Mouse (Mus musculus): ENCODE results near the gene Thada. TPM values are rescaled to one million over a fixed set of nuclear protein-coding genes. Genes with fewer than 3 reads are reported as not detected.

Gene Thada
- total and polyA plus RNA-seq, 3 experiments, result 17.3 to 26.7 (median 22.2) TPM

- peaks cover 0 to 75% of the 10 kb centered on the region in 2 experiments for H3K36me3 ChIP-seq (replicated peaks in 1 of 2; ENCODE audit: control insufficient read depth in 1 of 2, insufficient read depth in 1 of 2, low read length in 1 of 2)
- H3K27me3 ChIP-seq (replicated peaks), result no peaks in the 10 kb centered on the region
- no peaks in the 10 kb centered on the region for H3K79me2 ChIP-seq (replicated peaks; ENCODE audit: control insufficient read depth, extremely low read depth, insufficient read depth, poor library complexity, severe bottlenecking)
- in situ Hi-C loops (cut with MboI; ENCODE audit: low pct_ligation_motif_present, low pct_unique_long_range_greater_than_20kb, low sequenced_read_pairs), result no loop called here
- no peak for DNase-seq (ENCODE audit: extremely low read depth)
- H3K9ac ChIP-seq (ENCODE audit: insufficient read depth, low read depth), result no peak overlapping the region
- no peaks in the 10 kb centered on the region for H3K9me3 ChIP-seq (replicated peaks; ENCODE audit: low read length)
- peaks cover 6 to 29% of the 10 kb centered on the region in 2 experiments for H3K4me1 ChIP-seq (ENCODE audit: control insufficient read depth in 1 of 2, insufficient read depth in 2 of 2)
- no peak overlapping the region for H3K4me2 ChIP-seq (ENCODE audit: insufficient read depth, low read depth, poor library complexity, severe bottlenecking)
- dilution Hi-C loops (cut with MboI; ENCODE audit: extremely low pct_ligation_motif_present, extremely low pct_unique_long_range_greater_than_20kb, low sequenced_read_pairs), result no loop called here
- TF ChIP-seq ZNF384 (IDR thresholded peaks at IDR 0.05; ENCODE audit: low read depth, low read length) (no peak), TCF12 (IDR thresholded peaks at IDR 0.05; ENCODE audit: low read depth, low read length) (no peak), MAX (IDR thresholded peaks at IDR 0.05; ENCODE audit: low read length) (no peak), NRF1 (IDR thresholded peaks at IDR 0.05; ENCODE audit: low read depth, low read length) (no peak), HCFC1 (IDR thresholded peaks at IDR 0.05; ENCODE audit: low read depth, low read length) (no peak), KAT2A (IDR thresholded peaks at IDR 0.05; ENCODE audit: insufficient replicate concordance, low read length) (no peak), ZKSCAN1 (IDR thresholded peaks at IDR 0.05; ENCODE audit: borderline replicate concordance, low read depth, low read length) (no peak), EP300 (IDR thresholded peaks at IDR 0.05; ENCODE audit: low read length) (no peak), SIN3A (IDR thresholded peaks at IDR 0.05; ENCODE audit: low read length) (no peak), IRF4 (IDR thresholded peaks at IDR 0.05; ENCODE audit: low read depth, low read length) (no peak), JUND (conservative IDR thresholded peaks at IDR 0.05; ENCODE audit: low read depth, low read length) (no peak), E2F4 (IDR thresholded peaks at IDR 0.05; ENCODE audit: insufficient replicate concordance, low read depth, low read length) (no peak), MYC (IDR thresholded peaks at IDR 0.05; ENCODE audit: low read depth, low read length) (no peak), RCOR1 (conservative IDR thresholded peaks at IDR 0.05; ENCODE audit: low read depth, low read length) (no peak), ELF1 (IDR thresholded peaks at IDR 0.05; ENCODE audit: low read depth, low read length) (no peak), POLR2A (IDR thresholded peaks at IDR 0.05; ENCODE audit: low read depth, low read length) (no peak)
- no peak overlapping the region for H3K27ac ChIP-seq (ENCODE audit: insufficient read depth, low read depth)
- no peak overlapping the region for H3K4me3 ChIP-seq (replicated peaks in 1 of 3; ENCODE audit: low read depth in 2 of 3, low read length in 2 of 3, poor library complexity in 1 of 3)
Measured at GRCm38 (mm10) chr17:84258638-84259261, 207.3 kb downstream of the Thada start.

- dilution Hi-C loops (cut with MboI; ENCODE audit: extremely low pct_ligation_motif_present, extremely low pct_unique_long_range_greater_than_20kb, low sequenced_read_pairs) (no loop called here), in situ Hi-C loops (cut with MboI; ENCODE audit: low pct_ligation_motif_present, low pct_unique_long_range_greater_than_20kb, low sequenced_read_pairs) (no loop called here)
- H3K27ac ChIP-seq (ENCODE audit: insufficient read depth, low read depth), result no peak overlapping the region
- peaks cover 6 to 24% of the 10 kb centered on the region in 2 experiments for H3K4me1 ChIP-seq (ENCODE audit: control insufficient read depth in 1 of 2, insufficient read depth in 2 of 2)
- H3K9me3 ChIP-seq (replicated peaks; ENCODE audit: low read length), result no peaks in the 10 kb centered on the region
- H3K27me3 ChIP-seq (replicated peaks), result no peaks in the 10 kb centered on the region
- no peak for TF ChIP-seq ZC3H11A (IDR thresholded peaks at IDR 0.05; ENCODE audit: low read depth, low read length)
- no peak for TF ChIP-seq ZKSCAN1 (IDR thresholded peaks at IDR 0.05; ENCODE audit: borderline replicate concordance, low read depth, low read length)
- no peak for TF ChIP-seq JUN (IDR thresholded peaks at IDR 0.05; ENCODE audit: insufficient read depth, low read depth, low read length)
- TF ChIP-seq POLR2A (IDR thresholded peaks at IDR 0.05; ENCODE audit: low read depth, low read length), result no peak
- no peaks in the 10 kb centered on the region for H3K79me2 ChIP-seq (replicated peaks; ENCODE audit: control insufficient read depth, extremely low read depth, insufficient read depth, poor library complexity, severe bottlenecking)
- H3K36me3 ChIP-seq (replicated peaks in 1 of 2; ENCODE audit: control insufficient read depth in 1 of 2, insufficient read depth in 1 of 2, low read length in 1 of 2), result peaks cover 0 to 77% of the 10 kb centered on the region in 2 experiments
- no peak for DNase-seq (ENCODE audit: extremely low read depth)
- no peak overlapping the region for H3K4me3 ChIP-seq (replicated peaks in 1 of 3; ENCODE audit: low read depth in 2 of 3, low read length in 2 of 3, poor library complexity in 1 of 3)
- no peak overlapping the region for H3K9ac ChIP-seq (ENCODE audit: insufficient read depth, low read depth)
- H3K4me2 ChIP-seq (ENCODE audit: insufficient read depth, low read depth, poor library complexity, severe bottlenecking), result no peak overlapping the region
Measured at GRCm38 (mm10) chr17:84257927-84258532, 208.0 kb downstream of the Thada start.

Measured in CH12.LX (cell line).